Mouse (Mus musculus) liver, postnatal 0 days (tissue): ENCODE results near the gene Fmnl3. TPM values are rescaled to one million over a fixed set of nuclear protein-coding genes. Genes with fewer than 3 reads are reported as not detected.
A peak's percentile ranks its signal among the peaks of the same experiment; 100 is the strongest.
"Not testable (repeated sequence)": the region's sequence is repeated elsewhere in the genome, so short reads cannot be mapped to it uniquely, and the experiment has no call there.

Experiments
- ATAC-seq: fragments of 200-750 bp; cut with Nextera tagmentation; 2 replicates; pipeline ENCODE4 v1.8.0; 2017; ENCODE audit warnings: mild to moderate bottlenecking, moderate library complexity
- DNase-seq: peaks from one replicate; pipeline ENCODE4 v3.0.0-alpha.2; 2016
- H3K27ac ChIP-seq: fragments of 300-500 bp; sonication (generic); 2 replicates; pipeline ENCODE4 v1.5.1; 2014; ENCODE audit warnings: antibody characterized with exemption, moderate library complexity, mild to moderate bottlenecking, low read depth
- H3K27me3 ChIP-seq: fragments of 300-500 bp; sonication (generic); 2 replicates; pipeline ENCODE4 v1.6.1; 2014; ENCODE audit warnings: low read length, control low read depth, mixed read lengths; ENCODE audit not compliant: insufficient read depth
- H3K36me3 ChIP-seq: fragments of 300-500 bp; sonication (generic); replicated peaks from 2 replicates; pipeline ENCODE4 v1.6.1; 2014; ENCODE audit warnings: mild to moderate bottlenecking, control low read depth, low read length, moderate library complexity, mixed read lengths; ENCODE audit not compliant: insufficient read depth
- H3K4me1 ChIP-seq: fragments of 300-500 bp; sonication (generic); 2 replicates; pipeline ENCODE4 v1.6.1; 2014; ENCODE audit warnings: antibody characterized with exemption, mild to moderate bottlenecking, control low read depth; ENCODE audit not compliant: insufficient read depth
- H3K4me2 ChIP-seq: fragments of 300-500 bp; sonication (generic); 2 replicates; pipeline ENCODE4 v1.6.1; 2014; ENCODE audit warnings: low read depth, mild to moderate bottlenecking, low read length, moderate library complexity, mixed read lengths
- H3K4me3 ChIP-seq: fragments of 300-500 bp; sonication (generic); 2 replicates; pipeline ENCODE4 v1.5.1; 2014; ENCODE audit warnings: low read depth, low read length
- H3K9ac ChIP-seq: fragments of 300-500 bp; sonication (generic); replicated peaks from 2 replicates; pipeline ENCODE4 v1.6.1; 2014; ENCODE audit warnings: mild to moderate bottlenecking, moderate library complexity
- H3K9me3 ChIP-seq: fragments of 300-500 bp; sonication (generic); 2 replicates; pipeline ENCODE4 v1.6.1; 2016; ENCODE audit warnings: mild to moderate bottlenecking, control low read depth, low read length, mixed read lengths
- CTCF ChIP-seq: sonication (generic); IDR thresholded peaks from 2 replicates; pipeline ENCODE4 v1.5.1; 2016; ENCODE audit warnings: antibody characterized with exemption, low read depth
- EP300 ChIP-seq: IDR thresholded peaks from 2 replicates; pipeline ENCODE4 v1.6.1; 2016; ENCODE audit warnings: antibody characterized with exemption, low read depth, mild to moderate bottlenecking
- WGBS: fragments of 180-500 bp; shearing (Covaris S2); extraction: QIAGEN DNeasy Blood & Tissue Kit; methylation state at CpG from one replicate; pipeline ENCODE4 v1.1.7; 2014; ENCODE audit not compliant: insufficient replicate concordance; 5-methylcytosine and 5-hydroxymethylcytosine counted together
- polyA plus RNA-seq: library from polyadenylated mRNA; unstranded; fragments of >200 nt; fragmentation: Nextera tagmentation; extraction: Ambion mirVana; gene quantifications from 2 replicates; pipeline ENCODE4 v1.2.1, GENCODE M21; 2015

Fmnl3 gene
- polyA plus RNA-seq, 1 experiment from 2014 or later: 2.4 TPM

GRCm38 (mm10) chr15:99391975-99392374, 21.7 kb upstream of the Fmnl3 start:
- peak overlapping the region; percentile 58 for H3K9ac ChIP-seq
- DNase-seq (peak; percentile 53), ATAC-seq (no peak)
- H3K4me1 ChIP-seq: peaks cover 47% of the 10 kb centered on the region
- no peaks in the 10 kb centered on the region for H3K9me3 ChIP-seq
- peak overlapping the region; percentile 90 for H3K27ac ChIP-seq
- no peaks in the 10 kb centered on the region for H3K36me3 ChIP-seq
- peak overlapping the region; percentile 94 for H3K4me3 ChIP-seq
- H3K27me3 ChIP-seq: no peaks in the 10 kb centered on the region
- WGBS: 58% methylated on average over 6 of the region's 6 CpGs
- no peak for TF ChIP-seq CTCF
- no peak for TF ChIP-seq EP300
- peak overlapping the region; percentile 72 for H3K4me2 ChIP-seq

DNA sequence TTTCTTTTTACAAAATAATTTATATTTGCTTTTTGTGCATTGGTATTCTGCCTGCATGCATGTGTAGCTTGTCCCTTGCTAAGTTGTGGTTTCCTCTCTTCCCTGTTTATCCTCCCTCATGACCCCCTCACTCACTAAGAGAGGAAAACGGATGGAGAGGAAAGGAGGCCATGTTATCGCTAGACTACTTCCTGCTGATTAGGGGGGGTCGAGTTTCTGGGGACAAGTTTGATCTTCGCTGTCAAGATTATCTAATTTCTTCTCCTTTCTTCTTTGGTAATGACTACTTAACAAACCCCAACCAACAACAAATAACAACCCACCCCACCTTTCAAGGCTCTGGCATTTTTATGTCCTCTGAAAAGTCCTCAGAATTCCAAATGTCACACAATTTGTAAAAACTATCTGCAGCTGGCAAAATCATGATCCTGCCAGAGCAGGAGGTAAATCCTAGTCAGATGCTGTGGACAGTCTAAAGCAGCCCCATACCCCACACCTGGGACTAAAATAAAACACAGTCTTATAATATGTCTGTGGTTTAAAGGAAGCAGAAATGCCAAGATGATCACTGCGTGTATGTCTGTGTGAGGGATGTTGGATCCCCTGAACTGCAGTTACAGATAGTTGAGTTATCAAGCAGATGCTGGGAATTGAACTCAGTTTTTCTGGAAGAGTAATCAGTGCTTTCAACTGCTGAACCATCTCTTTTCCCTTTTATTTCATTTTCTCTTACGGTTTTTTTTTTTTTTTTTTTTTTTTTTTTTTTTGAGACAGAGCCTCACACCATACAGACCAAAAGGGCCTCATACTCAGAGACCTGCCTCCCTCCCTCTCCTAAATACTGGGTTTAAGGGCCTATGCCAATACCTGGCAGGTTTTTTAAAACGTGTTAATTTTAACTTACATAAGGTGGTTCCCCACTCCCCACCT, 20.5 kb upstream of the Fmnl3 start:
- Histone ChIP-seq H3K4me3 (no peak overlapping the region), H3K4me2 (no peak overlapping the region), H3K36me3 (no peaks in the 10 kb centered on the region), H3K9ac (no peak overlapping the region), H3K27me3 (no peaks in the 10 kb centered on the region), H3K4me1 (peaks cover 41% of the 10 kb centered on the region), H3K27ac (no peak overlapping the region), H3K9me3 (no peaks in the 10 kb centered on the region)
- 35% methylated on average over 7 of the region's 7 CpGs for WGBS
- no peak for TF ChIP-seq CTCF
- no peak for TF ChIP-seq EP300
- ATAC-seq: no peak
- no peak for DNase-seq

- H3K27ac ChIP-seq: peak overlapping the region; percentile 67
- TF ChIP-seq CTCF (no peak), EP300 (no peak)
- peaks cover 33% of the 10 kb centered on the region for H3K4me1 ChIP-seq
- H3K9ac ChIP-seq: no peak overlapping the region
- H3K4me3 ChIP-seq: no peak overlapping the region
- no peaks in the 10 kb centered on the region for H3K27me3 ChIP-seq
- 45% methylated on average over 4 of the region's 4 CpGs for WGBS
- H3K36me3 ChIP-seq: no peaks in the 10 kb centered on the region
- DNase-seq (no peak), ATAC-seq (no peak)
- H3K4me2 ChIP-seq: no peak overlapping the region; the same call in 1 of the 2 replicates
- no peaks in the 10 kb centered on the region for H3K9me3 ChIP-seq
Observed at GRCm38 (mm10) chr15:99387976-99388375, 17.7 kb upstream of the Fmnl3 start.

- Histone ChIP-seq H3K9ac (no peak overlapping the region), H3K4me2 (peak overlapping the region; percentile 20), H3K9me3 (no peaks in the 10 kb centered on the region), H3K27ac (peak overlapping the region; percentile 67), H3K27me3 (no peaks in the 10 kb centered on the region), H3K4me3 (no peak overlapping the region), H3K4me1 (peaks cover 27% of the 10 kb centered on the region), H3K36me3 (no peaks in the 10 kb centered on the region)
- ATAC-seq (peak; percentile 58), DNase-seq (no peak)
- TF ChIP-seq CTCF: no peak
- TF ChIP-seq EP300: no peak
- WGBS: 40% methylated on average over 3 of the region's 3 CpGs
Observed at GRCm38 (mm10) chr15:99386796-99387195, 16.5 kb upstream of the Fmnl3 start.

DNA sequence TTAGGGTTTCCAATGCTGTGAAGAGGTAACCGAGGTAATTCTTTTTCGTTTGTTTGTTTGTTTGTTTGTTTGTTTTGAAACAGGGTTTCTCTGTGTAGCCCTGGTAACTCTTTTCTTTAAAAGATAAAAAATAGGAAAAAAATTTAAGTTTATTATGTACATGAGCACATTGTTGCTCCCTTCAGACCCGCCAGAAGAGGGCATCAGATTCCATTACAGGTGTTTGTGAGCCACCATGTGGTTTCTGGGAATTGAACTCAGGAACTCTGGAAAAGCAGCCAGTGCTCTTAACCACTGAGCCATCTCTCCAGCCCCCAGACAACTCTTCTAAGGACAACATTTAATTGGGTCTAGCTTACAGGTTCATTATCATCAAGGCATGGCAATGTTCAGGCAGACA, 15.8 kb upstream of the Fmnl3 start:
- ATAC-seq: 0 out of 2 replicates have a peak, but pooled peaks have one; percentile 3
- H3K27me3 ChIP-seq: not testable (repeated sequence)

DNA sequence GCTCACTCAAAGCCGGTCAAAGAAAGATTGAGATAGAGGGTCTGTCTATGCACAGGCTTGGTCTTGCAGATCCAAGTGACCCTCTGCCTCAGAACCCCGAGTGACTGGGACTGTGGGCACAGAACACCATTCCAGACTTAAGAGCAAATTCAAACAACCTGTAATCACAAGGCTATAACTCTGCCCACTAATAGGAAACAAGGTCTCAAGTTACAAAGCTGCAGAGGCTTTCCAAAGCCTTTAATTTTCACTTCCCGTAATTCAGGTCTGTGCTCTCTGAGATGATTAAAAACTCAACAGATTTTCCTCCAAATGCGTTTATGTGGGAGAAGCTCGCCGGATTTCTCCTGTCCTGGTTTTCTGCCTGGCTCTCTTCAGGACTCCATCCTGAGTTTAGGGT, 13.8 kb upstream of the Fmnl3 start:
- no peak overlapping the region for H3K9ac ChIP-seq
- H3K9me3 ChIP-seq: no peaks in the 10 kb centered on the region
- no peak overlapping the region for H3K4me3 ChIP-seq
- no peak for ATAC-seq
- TF ChIP-seq EP300 (no peak), CTCF (no peak)
- no peaks in the 10 kb centered on the region for H3K36me3 ChIP-seq
- H3K27me3 ChIP-seq: no peaks in the 10 kb centered on the region
- DNase-seq: no peak
- H3K27ac ChIP-seq: no peak overlapping the region
- peaks cover 19% of the 10 kb centered on the region for H3K4me1 ChIP-seq
- H3K4me2 ChIP-seq: no peak overlapping the region
- WGBS: 62% methylated on average over 6 of the region's 6 CpGs

More for the DNA sequence above, 15.8 kb upstream of the Fmnl3 start:
- WGBS: 66% methylated on average over 3 of the region's 3 CpGs
- not testable (repeated sequence) for H3K9me3 ChIP-seq, H3K4me3 ChIP-seq, DNase-seq, H3K36me3 ChIP-seq, H3K4me2 ChIP-seq, H3K9ac ChIP-seq
- Histone ChIP-seq H3K4me1 (peaks cover 23% of the 10 kb centered on the region), H3K27ac (peak overlapping the region; percentile 67)
- peak; percentile 44 for TF ChIP-seq CTCF
